Mouse (Mus musculus): ENCODE data around the gene Psmb3.
"Not testable (repeated sequence)": the region's sequence is repeated elsewhere in the genome, so short reads cannot be mapped to it uniquely, and the experiment has no call there.

Psmb3 gene

DNA sequence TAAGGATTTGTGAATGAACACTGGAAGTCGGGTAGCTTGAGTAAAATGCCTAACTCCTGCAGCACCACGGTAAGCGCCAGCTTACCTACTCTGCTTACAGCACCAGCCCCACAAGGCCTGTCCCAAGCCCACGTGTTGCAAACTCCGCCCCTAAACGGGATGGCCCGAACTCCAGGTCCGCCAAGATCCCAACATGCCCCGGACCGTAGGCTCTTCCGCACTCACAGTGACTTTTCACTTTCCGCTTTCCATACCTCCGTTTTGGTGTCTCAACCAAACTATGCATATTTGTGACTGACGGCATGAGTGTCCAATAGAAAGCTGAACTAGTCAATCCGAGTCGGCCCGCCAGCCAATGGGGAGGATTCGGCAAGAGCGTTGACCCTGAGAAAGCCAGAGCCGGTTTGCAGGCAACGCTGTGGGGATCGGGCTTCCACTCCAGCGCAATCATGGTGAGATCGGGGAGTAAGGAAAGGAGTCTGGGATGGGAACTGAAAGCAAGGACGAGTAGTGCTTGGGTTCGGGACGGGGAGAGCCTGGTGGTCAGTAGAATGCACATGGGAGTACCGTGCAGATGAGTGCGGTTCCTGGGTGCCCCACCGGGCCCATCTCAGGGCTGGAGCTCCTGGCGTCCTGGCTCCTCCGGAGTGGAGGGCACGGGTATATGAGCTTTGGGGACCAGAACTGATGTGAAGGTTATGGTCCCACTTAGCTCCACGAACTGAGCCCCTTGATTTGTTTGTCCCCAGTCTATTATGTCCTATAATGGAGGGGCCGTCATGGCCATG lies at the start of gene Psmb3:
Gene Psmb3 (plus strand): TSS at position 361 of the 788 bp plus-strand sequence.
- peak; percentile 100 for DNase-seq (ENCODE audit: low spot score in 2 of 2)

DNA sequence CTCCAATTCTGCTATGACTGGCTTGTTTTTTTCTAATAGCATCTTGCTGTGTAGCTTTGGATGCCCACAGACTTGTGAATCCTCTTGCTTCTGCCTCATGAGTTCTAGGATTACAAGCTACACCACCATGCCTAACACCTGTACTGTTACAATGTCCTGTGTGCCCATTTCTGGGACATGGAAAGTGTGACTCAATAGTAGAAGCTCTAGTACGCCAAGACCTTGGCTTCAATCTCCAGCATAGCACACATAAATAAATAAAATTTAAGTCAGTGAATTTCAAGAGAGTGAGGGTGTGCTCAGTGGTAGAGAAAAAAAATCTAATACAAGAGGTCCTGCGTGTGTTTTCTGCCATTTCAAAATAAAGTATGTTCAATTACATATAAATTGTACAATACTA lies 49.0 kb upstream of the Psmb3 start:
- DNase-seq (ENCODE audit: low spot score in 2 of 2), result no peak

DNA sequence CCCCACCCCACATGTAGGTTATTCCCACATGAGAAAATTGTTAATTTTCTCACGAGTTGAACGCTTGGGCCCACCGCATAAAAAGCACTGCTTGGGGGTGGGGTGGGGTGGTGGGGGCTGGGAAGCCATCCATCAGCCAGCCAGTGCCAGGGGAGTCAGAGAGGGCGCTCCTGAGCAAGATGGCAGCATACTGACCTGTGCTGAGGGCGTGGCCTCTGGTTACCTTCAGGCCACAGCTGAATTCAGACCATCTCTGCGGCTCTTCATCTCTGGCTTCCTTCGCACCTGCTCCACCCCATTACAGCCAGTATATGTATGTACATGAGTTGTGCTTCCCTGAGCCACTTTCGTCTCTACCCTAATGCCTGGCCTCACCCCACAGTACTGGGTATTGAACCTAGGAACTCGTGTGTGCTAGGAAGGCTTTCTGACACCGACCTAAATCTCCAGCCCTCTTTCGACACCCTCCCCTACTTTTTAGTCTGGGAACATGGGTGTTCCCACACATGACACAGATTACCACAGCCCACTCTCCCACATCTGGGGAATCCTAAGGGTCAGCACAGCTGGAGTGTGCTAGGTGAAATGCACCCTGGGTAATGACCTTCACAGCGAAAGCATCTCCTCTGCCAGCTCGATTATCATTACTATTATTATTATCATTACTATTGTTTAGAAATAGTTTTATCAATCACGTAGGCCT lies 46.8 kb upstream of the Psmb3 start:
- DNase-seq (ENCODE audit: low spot score in 2 of 2), result no peak

DNA sequence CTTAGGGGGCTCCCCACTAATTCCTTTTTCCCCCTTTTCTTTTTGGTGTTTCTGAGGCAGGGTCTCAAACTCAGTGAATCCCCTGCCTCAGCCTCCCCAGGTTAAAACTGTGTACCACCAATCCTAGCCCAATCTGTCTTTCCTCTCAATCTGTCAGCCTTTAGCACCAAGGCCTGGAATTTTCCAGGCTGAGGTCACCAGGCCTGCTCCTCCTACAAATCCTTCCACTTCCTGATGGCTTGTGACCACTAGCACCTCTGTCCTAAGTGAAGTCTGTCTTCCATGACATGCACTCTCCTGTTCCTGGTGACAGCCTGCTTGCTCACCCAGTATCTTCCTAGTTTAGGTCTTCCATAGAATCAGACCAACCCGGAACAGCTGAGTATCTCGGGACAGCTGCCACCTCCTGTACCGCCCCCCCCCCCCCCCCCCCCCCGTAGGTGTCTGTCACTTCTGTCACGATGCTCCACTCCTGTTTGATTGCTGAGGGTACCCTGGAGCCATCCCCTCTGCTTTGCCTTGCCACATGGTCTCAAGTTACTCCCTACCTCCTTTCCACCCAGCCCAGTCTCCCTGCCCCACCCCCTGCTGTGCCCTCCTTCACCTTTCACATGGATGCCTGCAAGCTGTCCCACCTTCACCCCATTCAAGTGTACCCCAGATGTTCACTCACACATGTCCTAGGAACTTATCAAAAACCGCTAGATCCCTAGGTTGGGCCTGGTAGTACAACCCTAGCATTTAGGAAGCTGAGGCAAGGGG lies 45.8 kb upstream of the Psmb3 start:
- DNase-seq (ENCODE audit: low spot score in 2 of 2), result no peak

DNA sequence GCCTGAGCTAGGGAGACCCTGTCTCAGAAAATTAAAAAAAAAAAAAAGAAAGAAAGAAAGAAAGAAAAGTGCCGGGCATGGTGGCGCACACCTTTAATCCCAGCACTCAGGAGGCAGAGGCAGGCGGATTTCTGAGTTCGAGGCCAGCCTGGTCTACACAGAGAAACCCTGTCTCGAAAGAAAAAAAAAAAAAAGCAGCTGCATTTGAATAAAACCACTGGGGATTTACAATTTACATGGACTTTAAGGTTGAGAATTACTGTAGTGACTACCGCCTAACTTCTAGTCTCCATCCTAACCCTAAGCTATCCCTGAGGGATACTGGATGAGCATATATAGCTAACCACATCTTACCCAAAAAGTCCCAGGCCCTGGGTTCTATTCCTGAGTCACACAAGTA lies 45.2 kb upstream of the Psmb3 start:
- DNase-seq (ENCODE audit: low spot score in 2 of 2), result not testable (repeated sequence)

DNA sequence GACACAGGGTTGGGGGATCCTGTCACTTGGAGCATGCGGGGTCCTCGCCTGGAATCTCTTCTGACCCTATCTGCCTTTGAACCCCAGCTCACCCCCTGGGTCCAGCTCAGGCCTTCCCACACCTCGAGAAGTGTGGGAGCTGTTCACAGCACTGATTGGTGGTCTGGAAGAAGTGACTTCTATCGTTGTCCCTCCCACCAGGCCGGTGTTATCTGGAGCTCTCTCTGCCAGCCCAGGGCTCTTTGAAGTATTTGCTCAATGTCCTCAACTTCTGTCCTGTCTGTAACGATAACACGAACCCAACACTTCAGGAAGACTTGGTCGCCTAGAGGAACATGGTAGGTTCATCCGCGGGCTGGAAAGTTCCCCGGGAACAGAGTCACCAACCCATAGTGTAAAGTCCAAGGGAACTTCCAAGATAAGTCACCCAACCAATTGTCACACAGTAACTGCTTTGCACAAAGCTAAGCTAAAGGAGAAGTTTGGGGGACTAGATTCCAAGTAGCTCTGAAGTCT lies 44.4 kb upstream of the Psmb3 start:
- DNase-seq (ENCODE audit: low spot score in 2 of 2), result no peak

DNA sequence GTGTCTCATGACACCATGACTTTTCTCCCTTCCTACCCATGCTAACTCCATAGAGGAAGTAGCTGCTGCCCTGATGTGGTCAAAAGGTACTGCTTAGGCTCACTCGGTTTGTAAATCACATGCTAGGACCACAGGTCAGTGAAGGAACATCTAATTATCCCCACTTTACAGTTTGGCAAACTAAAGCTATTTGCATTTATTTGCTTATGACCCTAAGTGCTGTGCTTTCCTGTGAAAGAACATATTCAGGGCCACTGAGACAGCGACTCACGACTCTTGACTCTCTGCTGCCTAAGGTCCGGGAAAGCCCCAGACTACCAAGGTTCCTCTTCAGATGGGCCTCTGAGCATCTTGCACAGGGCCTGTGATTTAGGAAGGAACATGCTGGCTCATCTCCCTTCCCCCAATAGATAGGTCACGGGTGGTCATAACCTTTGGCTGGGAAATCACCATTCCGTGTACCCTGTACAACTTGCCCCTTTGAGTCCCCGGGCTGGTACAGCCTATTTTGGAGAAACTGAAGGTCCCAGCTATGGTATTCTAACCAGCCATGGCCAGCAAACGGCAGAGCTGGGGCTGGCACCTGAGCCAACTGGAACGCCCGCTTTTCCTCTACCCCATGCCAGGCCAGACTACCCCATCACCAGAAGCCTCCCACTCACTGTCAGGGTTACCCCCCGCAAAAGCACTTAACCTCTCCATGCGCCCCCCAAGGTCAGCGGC lies 43.8 kb upstream of the Psmb3 start:
- DNase-seq (ENCODE audit: low spot score in 2 of 2), result no peak

DNA sequence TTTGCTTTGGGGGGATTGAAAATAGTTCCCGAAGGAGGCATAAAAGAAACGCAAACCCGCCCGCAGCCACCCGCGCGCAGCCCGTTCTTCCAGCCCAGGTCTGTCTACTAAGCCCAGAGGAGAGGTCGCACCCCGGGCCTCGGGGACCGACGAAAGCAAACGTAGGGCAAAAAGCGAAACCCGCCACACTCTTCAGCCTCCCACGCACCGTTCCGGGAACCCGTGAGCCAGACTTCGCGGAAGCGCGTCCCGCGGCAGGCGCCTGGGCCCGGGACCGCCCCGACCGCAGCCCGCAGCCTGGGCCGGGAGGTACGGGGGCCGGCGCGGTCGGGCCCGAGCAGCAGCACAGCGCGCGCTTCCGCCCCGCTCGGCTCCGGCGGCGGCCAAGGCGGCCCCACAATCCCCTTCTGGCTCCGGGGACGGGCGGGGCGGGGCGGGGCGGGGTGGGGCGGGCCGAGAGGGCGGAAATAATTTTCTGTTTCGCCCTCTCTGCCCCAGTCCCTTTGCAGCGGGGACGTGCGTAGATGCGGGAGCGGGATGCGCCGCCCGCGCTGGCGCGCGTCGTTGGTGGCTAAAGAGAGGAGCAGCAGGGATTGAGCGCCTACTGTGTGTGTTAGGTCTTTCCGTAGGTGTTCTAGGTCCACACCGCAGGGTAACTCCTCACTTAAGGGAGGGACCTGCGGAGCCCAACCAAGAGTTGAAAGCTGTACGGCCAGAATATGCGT lies 43.0 kb upstream of the Psmb3 start:
- DNase-seq (ENCODE audit: low spot score in 2 of 2), result peak; percentile 74 to 78

DNA sequence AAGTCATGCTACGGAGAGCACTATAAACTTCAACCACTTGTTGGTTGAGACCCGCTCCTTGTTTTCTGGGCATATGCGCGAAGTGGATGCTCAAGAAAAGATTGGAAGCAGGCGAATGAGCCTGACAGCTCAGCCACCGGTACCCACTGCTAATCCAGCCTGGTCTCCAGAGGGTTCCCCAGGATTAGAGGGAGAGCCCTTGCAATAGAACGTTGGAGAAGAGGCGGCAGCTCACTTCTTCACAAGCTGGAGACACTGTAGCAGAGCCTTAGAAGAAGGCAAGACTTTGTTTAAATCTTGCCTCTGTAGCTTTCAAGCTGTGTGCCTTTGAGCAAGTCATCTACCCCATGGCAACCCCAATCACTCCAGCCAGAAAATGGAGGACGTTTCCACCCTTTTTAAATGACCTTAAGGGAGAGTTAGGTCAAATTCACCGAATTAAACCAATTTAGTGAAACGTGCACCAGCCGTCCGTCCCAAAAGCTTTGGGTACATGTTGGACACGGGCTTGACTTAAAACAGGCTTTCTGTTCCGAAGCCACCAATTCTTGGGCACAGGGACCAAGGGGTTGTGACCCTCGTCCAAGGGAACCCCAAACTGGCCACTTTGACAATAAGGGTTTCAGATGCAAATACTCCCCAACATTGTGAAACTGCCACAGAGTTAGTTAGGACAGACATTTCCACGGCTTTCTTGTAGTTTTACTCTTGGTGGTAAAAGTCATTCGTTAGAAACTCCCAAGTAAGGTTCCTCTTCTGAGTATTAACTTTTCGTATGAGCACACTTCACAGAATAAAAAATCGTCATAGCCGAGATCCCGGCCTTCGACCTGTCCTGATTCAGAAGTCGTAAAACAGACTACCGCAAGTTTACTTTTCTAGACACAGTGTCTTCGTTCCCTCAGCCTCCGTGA lies 42.2 kb upstream of the Psmb3 start:
- no peak for DNase-seq (ENCODE audit: low spot score in 2 of 2)

DNA sequence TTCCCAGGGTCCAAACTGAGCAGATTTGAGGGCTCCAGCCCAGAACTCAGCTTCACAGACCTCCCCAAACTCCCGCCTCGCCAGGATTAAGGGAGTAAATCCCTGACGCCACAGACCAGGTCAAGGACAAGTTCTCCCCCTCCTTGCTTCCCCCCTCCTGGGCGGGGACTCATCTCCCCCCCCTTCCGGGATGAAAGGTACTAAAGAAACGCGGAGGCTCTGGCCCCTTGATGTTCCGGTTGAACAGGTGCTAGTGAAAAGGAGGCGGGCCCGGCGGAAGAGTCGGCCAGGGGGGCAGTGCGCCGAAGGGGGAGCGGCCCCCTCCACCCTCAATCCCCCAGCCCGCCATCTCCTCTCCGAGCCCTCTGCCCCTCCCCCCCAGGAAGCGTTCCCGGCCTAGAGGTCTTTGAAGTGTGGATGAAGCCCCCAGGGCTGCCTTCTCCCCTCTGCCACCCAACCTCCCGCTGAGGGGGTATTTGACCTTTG lies 41.5 kb upstream of the Psmb3 start:
- no peak for DNase-seq (ENCODE audit: low spot score in 2 of 2)

DNA sequence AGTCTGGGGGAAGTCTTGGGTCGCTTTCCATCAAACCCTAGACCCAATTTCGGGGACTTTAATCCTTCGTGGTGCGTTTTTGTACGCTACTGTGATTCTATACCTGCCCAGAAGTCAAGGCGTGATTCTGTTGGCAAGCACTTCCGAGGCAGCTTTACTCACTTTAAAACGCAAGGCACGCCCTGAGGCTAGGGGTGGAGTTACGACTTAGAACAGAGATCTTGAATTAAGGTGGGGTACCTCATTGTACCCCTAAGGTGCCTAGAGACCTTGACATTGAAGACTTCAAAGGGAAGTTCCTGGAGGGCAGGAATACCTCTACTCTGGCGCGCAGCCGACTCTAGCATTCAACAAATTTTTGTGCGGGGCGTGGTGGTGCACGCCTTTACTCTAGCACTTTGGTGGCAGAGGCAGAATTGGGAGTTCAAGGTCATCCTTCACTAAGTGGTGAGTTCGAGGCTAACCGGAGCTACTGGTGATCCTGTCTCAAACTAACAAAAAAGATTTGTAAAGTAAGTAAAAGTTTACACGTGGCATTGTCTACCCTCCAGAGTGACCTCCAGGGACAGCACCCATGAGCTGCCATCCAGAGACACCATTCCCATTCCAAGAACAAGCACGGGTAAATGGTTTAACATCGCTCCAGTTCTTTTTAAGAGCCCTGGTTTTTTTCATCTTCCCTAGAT lies 40.8 kb upstream of the Psmb3 start:
- no peak for DNase-seq (ENCODE audit: low spot score in 2 of 2)

DNA sequence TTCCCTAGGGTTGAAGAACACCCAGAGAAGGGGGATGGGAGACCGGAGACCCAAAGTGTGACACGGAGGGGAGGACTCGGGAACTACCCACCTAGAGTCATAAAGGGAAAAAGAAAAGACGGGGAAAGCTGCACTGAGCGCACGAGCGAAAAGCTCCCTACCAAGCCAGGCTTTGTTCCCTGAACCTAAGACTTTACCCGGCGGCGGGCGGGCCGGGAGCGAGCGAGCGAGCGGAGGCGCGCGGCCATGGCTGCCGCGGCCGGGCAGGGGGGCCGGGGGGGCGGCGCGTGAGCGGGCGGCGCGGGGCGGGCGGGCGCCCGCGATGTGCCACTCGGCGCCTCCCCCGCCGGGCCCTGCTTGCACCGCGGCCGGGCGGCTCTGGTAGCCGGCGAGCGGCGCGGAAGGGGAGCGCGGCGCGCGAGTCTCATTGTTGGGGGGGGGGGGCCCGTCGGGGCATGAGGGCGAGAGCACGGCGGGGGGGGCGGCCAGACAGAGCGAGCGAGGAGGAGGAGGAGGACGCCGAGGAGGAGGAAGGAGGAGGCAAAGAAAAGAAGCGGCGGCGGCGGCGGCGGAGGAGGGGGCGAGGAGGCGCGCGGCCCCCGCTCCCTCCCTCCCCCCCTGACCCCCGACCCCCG lies 40.2 kb upstream of the Psmb3 start, which contains the start of gene Mllt6:
Gene Mllt6 (plus strand): TSS at position 522 of the 635 bp plus-strand sequence.
- peak; percentile 72 to 73 for DNase-seq (ENCODE audit: low spot score in 2 of 2)

DNA sequence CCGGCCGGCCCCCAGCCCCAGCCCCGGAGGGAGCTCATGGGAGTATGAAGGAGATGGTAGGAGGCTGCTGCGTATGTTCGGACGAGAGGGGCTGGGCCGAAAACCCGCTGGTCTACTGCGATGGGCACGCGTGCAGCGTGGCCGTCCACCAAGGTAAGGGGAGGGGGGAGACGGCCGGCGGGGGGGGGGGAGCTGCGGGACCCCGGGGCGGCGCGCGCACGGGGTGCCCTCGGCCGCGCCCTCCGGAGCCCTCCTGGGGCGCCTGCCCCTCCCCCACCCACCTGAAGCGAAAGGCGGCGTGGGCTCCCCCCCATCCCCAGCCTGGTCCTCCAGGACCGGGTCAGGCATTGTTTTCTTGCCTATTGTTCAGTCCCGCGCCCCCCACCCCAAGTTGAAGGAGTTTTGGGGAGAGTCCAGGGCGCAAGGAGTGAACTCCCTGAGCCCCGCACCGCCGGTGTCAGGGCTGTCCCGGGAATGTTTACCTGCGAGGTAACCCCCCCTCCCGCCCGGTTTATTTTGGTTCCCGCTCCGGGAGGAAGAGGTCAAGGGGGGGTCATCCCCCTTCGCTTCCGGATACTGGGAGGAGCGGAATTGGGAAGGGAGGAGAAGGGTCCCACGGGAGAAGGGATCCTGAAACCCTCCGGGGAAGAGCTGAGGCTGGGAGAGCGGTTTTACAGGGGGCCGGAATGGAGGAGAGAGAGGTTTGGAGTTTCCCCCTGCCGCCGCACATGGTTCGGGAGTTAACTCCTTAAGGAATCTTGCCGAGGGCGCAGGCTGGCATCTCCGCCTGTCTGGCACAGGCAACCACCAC lies 39.5 kb upstream of the Psmb3 start:
- no peak for DNase-seq (ENCODE audit: low spot score in 2 of 2)

DNA sequence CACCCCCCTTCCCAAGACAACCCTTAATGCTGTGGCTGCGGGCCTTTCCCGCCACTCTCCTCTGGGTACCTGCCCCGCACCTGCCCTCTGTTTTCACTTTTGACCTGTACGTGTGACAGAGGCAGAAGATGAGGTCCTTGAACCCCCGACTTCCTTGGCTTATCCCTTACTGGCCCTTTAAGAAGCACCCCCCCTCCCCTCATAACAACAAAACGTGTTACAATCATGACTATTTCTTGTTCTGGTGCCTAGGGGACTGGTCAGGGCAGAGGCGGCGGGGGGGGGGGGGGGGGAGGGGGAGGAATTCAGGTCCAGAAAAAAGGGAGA lies 38.9 kb upstream of the Psmb3 start:
- DNase-seq (ENCODE audit: low spot score in 2 of 2), result no peak

DNA sequence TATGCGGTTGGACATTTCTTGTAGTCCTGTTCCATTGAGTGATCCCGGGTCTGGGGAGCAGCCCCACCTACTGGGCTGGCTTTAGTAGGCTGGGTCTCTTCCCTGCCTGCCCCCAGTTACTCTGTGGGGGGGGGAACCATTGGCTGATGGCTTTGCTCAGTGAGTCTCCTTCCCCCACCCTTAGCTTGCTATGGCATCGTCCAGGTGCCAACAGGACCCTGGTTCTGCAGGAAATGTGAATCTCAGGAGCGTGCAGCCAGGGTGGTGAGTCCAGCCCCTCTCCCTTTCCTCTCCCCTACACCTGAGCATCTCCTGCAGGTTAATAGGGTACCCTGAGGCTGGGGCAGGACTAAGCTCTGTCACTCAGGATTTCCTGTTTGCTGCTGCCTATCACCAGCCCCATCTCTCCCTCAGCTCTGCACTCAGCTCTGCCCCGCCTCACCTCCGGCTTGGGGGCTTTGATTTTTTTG lies 38.4 kb upstream of the Psmb3 start:
- no peak for DNase-seq (ENCODE audit: low spot score in 2 of 2)

DNA sequence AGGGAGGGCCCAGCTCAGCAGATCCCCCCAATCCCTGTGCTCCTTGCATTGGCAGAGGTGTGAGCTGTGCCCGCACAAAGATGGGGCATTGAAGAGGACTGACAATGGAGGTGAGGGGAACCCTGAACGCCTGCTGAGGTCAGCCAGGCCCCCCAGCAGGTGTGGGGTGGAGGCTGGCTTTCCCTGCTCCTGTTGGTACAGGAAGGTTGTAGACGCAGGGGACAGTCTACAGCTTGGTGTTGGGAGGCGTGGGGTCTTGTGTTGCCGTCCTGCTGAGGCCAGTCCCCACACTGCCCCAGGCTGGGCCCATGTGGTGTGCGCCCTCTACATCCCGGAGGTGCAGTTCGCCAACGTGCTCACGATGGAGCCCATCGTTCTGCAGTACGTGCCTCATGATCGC lies 37.8 kb upstream of the Psmb3 start:
- no peak for DNase-seq (ENCODE audit: low spot score in 2 of 2)

DNA sequence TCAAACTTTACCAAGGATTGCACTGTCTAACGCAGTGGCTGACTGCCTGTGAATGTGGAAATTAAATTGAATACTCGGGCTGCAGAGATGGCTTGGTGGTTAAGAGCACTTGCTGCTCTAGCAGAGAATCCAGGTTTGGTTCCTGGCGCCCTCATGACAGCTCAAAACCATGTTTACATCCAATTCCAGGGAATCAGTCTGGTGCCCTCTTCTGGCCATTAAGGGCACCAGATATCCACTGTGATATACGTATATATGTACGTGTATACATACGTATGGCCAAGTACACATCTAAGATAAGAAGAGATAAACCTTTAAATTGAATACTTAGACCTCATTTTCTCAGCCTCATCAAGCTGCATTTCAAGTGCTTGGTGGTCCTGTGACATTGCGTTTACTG lies 37.0 kb upstream of the Psmb3 start:
- DNase-seq (ENCODE audit: low spot score in 2 of 2), result no peak

DNA sequence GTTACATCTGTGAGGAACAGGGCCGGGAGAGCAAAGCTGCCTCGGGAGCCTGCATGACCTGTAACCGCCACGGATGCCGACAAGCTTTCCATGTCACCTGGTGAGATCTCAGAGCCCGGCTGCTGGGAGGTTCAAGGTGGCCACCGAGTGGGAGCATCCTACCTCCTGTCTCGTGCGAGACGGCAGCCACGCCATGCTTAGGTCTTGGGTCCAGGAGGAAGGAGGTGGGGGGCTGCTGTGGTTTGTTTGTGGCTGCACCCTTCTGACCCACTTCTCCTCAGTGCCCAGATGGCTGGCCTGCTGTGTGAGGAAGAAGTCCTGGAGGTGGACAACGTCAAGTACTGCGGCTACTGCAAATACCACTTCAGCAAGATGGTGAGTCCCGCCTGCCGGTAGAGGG lies 36.4 kb upstream of the Psmb3 start:
- no peak for DNase-seq (ENCODE audit: low spot score in 2 of 2)

All from right cerebral cortex, adult 2 months (tissue).